Mouse (Mus musculus) myocyte (in vitro differentiated cells): ENCODE results near the gene Cacng8. TPM values are rescaled to one million over a fixed set of nuclear protein-coding genes. Genes with fewer than 3 reads are reported as not detected.

Experiments
- H3K27me3 ChIP-seq: one replicate; pipeline ENCODE4 v1.6.1; 2011; ENCODE audit not compliant: control insufficient read depth, insufficient read depth, insufficient read length
- H3K36me3 ChIP-seq: one replicate; pipeline ENCODE4 v1.6.1; 2011; ENCODE audit not compliant: control insufficient read depth, insufficient read depth
- H3K4me2 ChIP-seq: one replicate; pipeline ENCODE4 v1.6.1; 2011; ENCODE audit warnings: low read depth, control low read depth
- H3K4me3 ChIP-seq: one replicate; pipeline ENCODE4 v1.5.1; 2011; ENCODE audit warnings: mild to moderate bottlenecking, control low read depth, moderate library complexity
- H3K79me2 ChIP-seq: one replicate; pipeline ENCODE4 v1.6.1; 2011; ENCODE audit not compliant: control insufficient read depth, insufficient read depth
- H3ac ChIP-seq: one replicate; pipeline ENCODE4 v1.6.1; 2011; ENCODE audit not compliant: control insufficient read depth, insufficient read length
- CEBPB ChIP-seq: IDR thresholded peaks from 2 replicates; pipeline ENCODE4 v1.6.1; 2011; ENCODE audit warnings: mild to moderate bottlenecking, moderate library complexity; ENCODE audit not compliant: poor library complexity, insufficient read depth, severe bottlenecking
- E2F4 ChIP-seq: IDR thresholded peaks from one replicate; pipeline ENCODE4 v1.6.1; 2011; ENCODE audit warnings: mild to moderate bottlenecking, control low read depth, moderate library complexity; ENCODE audit not compliant: insufficient read depth
- MAX ChIP-seq: IDR thresholded peaks from one replicate; pipeline ENCODE4 v1.6.1; 2011; ENCODE audit warnings: low read depth, mild to moderate bottlenecking, control low read depth
- MYOD1 ChIP-seq, 3 experiments: IDR thresholded peaks; one replicate each; pipeline ENCODE4 v1.6.1; 2011; ENCODE audit warnings: control low read depth in 2 of 3, low read depth in 2 of 3, mild to moderate bottlenecking in 2 of 3, moderate library complexity in 1 of 3; ENCODE audit not compliant: insufficient read length in 2 of 3, control insufficient read depth in 1 of 3
- MYOG ChIP-seq, 3 experiments: IDR thresholded peaks; one replicate each; pipeline ENCODE4 v1.6.1; 2011; ENCODE audit warnings: control low read depth in 2 of 3, low read depth in 2 of 3, mild to moderate bottlenecking in 2 of 3; ENCODE audit not compliant: insufficient read length in 2 of 3, control insufficient read depth in 1 of 3, insufficient read depth in 1 of 3
- POLR2A ChIP-seq: IDR thresholded peaks from one replicate; pipeline ENCODE4 v1.6.1; 2011; ENCODE audit warnings: low read depth, mild to moderate bottlenecking, control low read depth, moderate library complexity; ENCODE audit not compliant: insufficient read length
- POLR2AphosphoS2 ChIP-seq: IDR thresholded peaks from one replicate; pipeline ENCODE4 v1.6.1; 2011; ENCODE audit warnings: low read depth, control low read depth; ENCODE audit not compliant: insufficient read length
- REST ChIP-seq: IDR thresholded peaks from one replicate; pipeline ENCODE4 v1.6.1; 2011; ENCODE audit warnings: mild to moderate bottlenecking, control low read depth, moderate library complexity; ENCODE audit not compliant: insufficient read depth, insufficient read length
- SRF ChIP-seq: IDR thresholded peaks from one replicate; pipeline ENCODE4 v1.6.1; 2011; ENCODE audit warnings: low read depth; ENCODE audit not compliant: control insufficient read depth, insufficient read length
- TCF12 ChIP-seq: IDR thresholded peaks from one replicate; pipeline ENCODE4 v1.6.1; 2011; ENCODE audit warnings: mild to moderate bottlenecking, control low read depth; ENCODE audit not compliant: poor library complexity, insufficient read depth, severe bottlenecking
- TCF3 ChIP-seq: IDR thresholded peaks from one replicate; pipeline ENCODE4 v1.6.1; 2011; ENCODE audit warnings: low read depth, control low read depth; ENCODE audit not compliant: insufficient read length
- USF1 ChIP-seq: IDR thresholded peaks from one replicate; pipeline ENCODE4 v1.6.1; 2011; ENCODE audit warnings: low read depth, mild to moderate bottlenecking, control low read depth, moderate library complexity
- polyA plus RNA-seq: library from polyadenylated mRNA; unstranded; fragments of >200 nt; fragmentation: generic; extraction: Trizol; gene quantifications from one replicate; pipeline ENCODE4 v1.2.1, GENCODE M21; 2012; ENCODE audit warnings: missing spikeins

The Cacng8 gene
- polyA plus RNA-seq, 1 experiment = 0.18 TPM

DNA sequence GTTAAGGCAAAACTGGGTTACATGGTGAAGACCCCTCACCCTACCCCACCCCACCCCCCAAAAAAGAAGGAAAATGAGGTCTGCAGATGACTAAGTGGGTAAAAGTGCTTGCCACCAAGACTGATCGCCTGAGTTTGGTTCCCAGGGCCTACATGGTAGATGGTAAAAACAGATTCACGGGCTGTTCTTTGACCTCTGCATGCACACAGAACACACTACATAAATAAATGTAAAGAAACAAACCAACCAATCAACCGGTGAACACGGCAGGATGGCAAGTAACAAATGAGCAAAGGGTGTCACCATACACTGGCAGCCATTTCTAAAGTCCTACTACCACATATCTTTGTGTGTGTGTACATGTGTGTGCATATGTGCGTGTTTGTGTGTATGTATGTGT is 42.2 kb upstream of the Cacng8 start:
- Histone ChIP-seq H3ac (no peak overlapping the region), H3K4me2 (no peak overlapping the region), H3K79me2 (no peaks in the 10 kb centered on the region), H3K4me3 (no peak overlapping the region), H3K36me3 (no peaks in the 10 kb centered on the region), H3K27me3 (no peaks in the 10 kb centered on the region)
- TF ChIP-seq TCF3 (no peak), E2F4 (no peak), TCF12 (no peak), MYOG (IDR thresholded peaks at IDR 0.05; ENCODE audit: control insufficient read depth in 1 of 3, insufficient read depth in 1 of 3, insufficient read length in 2 of 3, low read depth in 2 of 3) (no peak), POLR2A (no peak), CEBPB (no peak), REST (no peak), POLR2AphosphoS2 (no peak), MYOD1 (IDR thresholded peaks at IDR 0.05; ENCODE audit: control insufficient read depth in 1 of 3, insufficient read length in 2 of 3, low read depth in 2 of 3) (no peak), SRF (no peak), MAX (no peak), USF1 (no peak)

DNA sequence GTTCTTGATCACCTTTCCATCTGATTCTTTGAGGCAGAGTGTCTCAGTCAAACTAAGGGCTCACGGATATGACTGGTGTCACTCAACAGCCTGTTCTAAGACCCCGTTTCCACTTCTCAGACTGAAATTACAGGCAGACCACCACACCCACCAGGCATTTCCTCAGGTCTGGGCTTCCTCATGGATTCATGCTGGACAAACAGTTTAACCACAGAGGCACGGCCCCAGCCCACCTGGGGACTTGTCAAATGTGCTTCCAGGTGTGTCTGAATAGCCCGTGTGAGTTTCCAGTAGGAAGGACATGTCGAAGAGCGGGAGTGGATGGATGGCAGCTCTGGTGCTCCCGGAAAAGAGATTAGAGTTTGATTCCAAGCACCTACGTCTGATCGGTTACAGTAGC is 40.7 kb upstream of the Cacng8 start:
- no peaks in the 10 kb centered on the region for H3K36me3 ChIP-seq
- TF ChIP-seq MYOD1 (IDR thresholded peaks at IDR 0.05; ENCODE audit: control insufficient read depth in 1 of 3, insufficient read length in 2 of 3, low read depth in 2 of 3) (no peak), USF1 (no peak), SRF (no peak)

DNA sequence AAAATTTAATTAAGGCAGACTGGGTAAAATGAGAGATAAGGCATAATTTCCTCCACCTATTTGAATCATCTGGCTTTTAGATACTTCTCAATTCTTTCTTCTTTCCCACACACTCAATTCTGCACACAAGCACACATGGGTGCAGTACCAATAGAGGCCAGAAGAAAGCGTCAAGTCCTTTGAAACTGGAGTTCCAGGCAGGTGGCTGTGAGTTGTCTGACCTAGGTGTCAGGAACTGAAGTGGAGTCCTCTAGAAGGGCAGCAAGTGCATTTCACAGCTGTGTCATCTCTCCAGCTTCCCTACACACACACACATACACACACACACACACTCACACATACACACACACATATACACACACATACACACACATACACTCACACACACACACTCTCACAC is 38.9 kb upstream of the Cacng8 start:
- no peak for TF ChIP-seq REST
- Histone ChIP-seq H3K4me2 (no peak overlapping the region), H3K4me3 (no peak overlapping the region), H3K79me2 (no peaks in the 10 kb centered on the region), H3K27me3 (no peaks in the 10 kb centered on the region), H3K36me3 (no peaks in the 10 kb centered on the region), H3ac (no peak overlapping the region)

More for the DNA sequence above, 40.7 kb upstream of the Cacng8 start:
- Histone ChIP-seq H3K79me2 (no peaks in the 10 kb centered on the region), H3K27me3 (no peaks in the 10 kb centered on the region), H3ac (no peak overlapping the region), H3K4me2 (no peak overlapping the region), H3K4me3 (no peak overlapping the region)

DNA sequence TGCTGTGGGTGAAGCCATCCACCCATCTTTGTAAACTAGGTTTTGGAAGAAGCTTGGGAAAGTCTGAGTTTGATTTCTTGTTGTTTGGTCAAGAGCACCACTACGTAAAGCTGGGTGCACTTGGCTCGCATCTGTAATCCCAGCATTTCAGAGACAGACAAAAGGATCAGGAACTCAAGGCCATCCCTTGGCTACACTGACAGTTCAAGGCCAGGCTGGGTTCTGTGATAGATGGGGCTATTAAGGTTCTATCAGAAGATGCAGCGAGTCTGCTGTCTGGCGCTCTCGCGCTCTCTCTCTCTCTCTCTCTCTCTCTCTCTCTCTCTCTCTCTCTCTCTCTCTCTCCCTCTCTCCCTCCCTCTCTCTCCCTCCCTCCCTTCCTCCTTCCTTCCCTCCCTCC is 35.6 kb upstream of the Cacng8 start:
- H3K36me3 ChIP-seq = no peaks in the 10 kb centered on the region
- no peak overlapping the region for H3ac ChIP-seq
- H3K79me2 ChIP-seq = no peaks in the 10 kb centered on the region
- H3K4me2 ChIP-seq = no peak overlapping the region
- H3K4me3 ChIP-seq = no peak overlapping the region
- TF ChIP-seq POLR2A (no peak), CEBPB (no peak), MYOD1 (IDR thresholded peaks at IDR 0.05; ENCODE audit: control insufficient read depth in 1 of 3, insufficient read length in 2 of 3, low read depth in 2 of 3) (no peak), MYOG (IDR thresholded peaks at IDR 0.05; ENCODE audit: control insufficient read depth in 1 of 3, insufficient read depth in 1 of 3, insufficient read length in 2 of 3, low read depth in 2 of 3) (no peak), USF1 (no peak), SRF (no peak), TCF3 (no peak), E2F4 (no peak), TCF12 (no peak), POLR2AphosphoS2 (no peak), REST (no peak), MAX (no peak)
- H3K27me3 ChIP-seq = peaks cover 5% of the 10 kb centered on the region

DNA sequence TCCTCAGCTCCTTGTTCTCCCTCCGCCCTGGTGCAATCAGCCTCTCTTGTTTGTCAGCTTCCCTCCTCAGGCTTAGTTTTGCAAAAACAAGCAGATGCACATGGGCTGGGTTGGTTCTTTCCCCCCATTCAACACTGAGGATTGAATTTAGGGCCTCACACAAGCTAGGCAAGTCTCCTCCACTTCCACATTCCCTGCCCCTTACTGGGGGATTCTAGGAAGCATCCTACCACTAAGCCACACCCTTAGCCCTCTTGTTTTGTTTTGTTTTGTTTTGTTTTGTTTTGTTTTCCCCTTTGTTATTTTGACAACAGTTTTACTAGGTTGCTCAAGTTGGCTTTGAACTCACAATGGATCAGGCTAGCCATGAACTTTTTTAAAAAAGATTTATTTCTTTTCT is 29.8 kb upstream of the Cacng8 start:
- TF ChIP-seq REST = no peak
- TF ChIP-seq POLR2A = no peak
- TF ChIP-seq TCF3 = no peak
- TF ChIP-seq MYOG (IDR thresholded peaks at IDR 0.05; ENCODE audit: control insufficient read depth in 1 of 3, insufficient read depth in 1 of 3, insufficient read length in 2 of 3, low read depth in 2 of 3) = no peak
- Histone ChIP-seq H3K4me3 (no peak overlapping the region), H3K36me3 (no peaks in the 10 kb centered on the region), H3K27me3 (peaks cover 5% of the 10 kb centered on the region), H3K4me2 (no peak overlapping the region), H3ac (no peak overlapping the region), H3K79me2 (no peaks in the 10 kb centered on the region)
